Mouse (Mus musculus) stomach, postnatal 0 days (tissue): ENCODE results near the gene Socs7. TPM values are rescaled to one million over a fixed set of nuclear protein-coding genes. Genes with fewer than 3 reads are reported as not detected.
"Not testable (repeated sequence)": the region's sequence is repeated elsewhere in the genome, so short reads cannot be mapped to it uniquely, and the experiment has no call there.

Experiments
- ATAC-seq: fragments of 200-750 bp; cut with Nextera tagmentation; 2 replicates; pipeline ENCODE4 v1.8.0; 2017; ENCODE audit not compliant: low FRiP score, low TSS enrichment
- DNase-seq: peaks from one replicate; pipeline ENCODE4 v3.0.0-alpha.2; 2016; ENCODE audit warnings: low spot score
- H3K27ac ChIP-seq: fragments of 300-500 bp; sonication (generic); replicated peaks from 2 replicates; pipeline ENCODE4 v1.5.1; 2014; ENCODE audit warnings: mild to moderate bottlenecking, control low read depth
- H3K27me3 ChIP-seq: fragments of 300-500 bp; sonication (generic); 2 replicates; pipeline ENCODE4 v1.6.1; 2014; ENCODE audit warnings: low read length; ENCODE audit not compliant: control insufficient read depth, insufficient read depth
- H3K36me3 ChIP-seq: fragments of 300-500 bp; sonication (generic); 2 replicates; pipeline ENCODE4 v1.6.1; 2014; ENCODE audit warnings: low read length, mixed read lengths; ENCODE audit not compliant: control insufficient read depth, insufficient read depth
- H3K4me1 ChIP-seq: fragments of 300-500 bp; sonication (generic); replicated peaks from 2 replicates; pipeline ENCODE4 v1.6.1; 2014; ENCODE audit warnings: antibody characterized with exemption; ENCODE audit not compliant: control insufficient read depth, insufficient read depth
- H3K4me2 ChIP-seq: fragments of 300-500 bp; sonication (generic); replicated peaks from 2 replicates; pipeline ENCODE4 v1.6.1; 2014; ENCODE audit warnings: low read depth, mild to moderate bottlenecking, control low read depth, moderate library complexity
- H3K4me3 ChIP-seq: fragments of 300-500 bp; sonication (generic); 2 replicates; pipeline ENCODE4 v1.5.1; 2014; ENCODE audit warnings: low read depth, low read length, control low read depth
- H3K9ac ChIP-seq: fragments of 300-500 bp; sonication (generic); 2 replicates; pipeline ENCODE4 v1.6.1; 2014; ENCODE audit warnings: mild to moderate bottlenecking, low read length, control low read depth, mixed read lengths
- H3K9me3 ChIP-seq: fragments of 300-500 bp; sonication (generic); 2 replicates; pipeline ENCODE4 v1.6.1; 2016; ENCODE audit warnings: low read length; ENCODE audit not compliant: control insufficient read depth
- CTCF ChIP-seq: IDR thresholded peaks from 2 replicates; pipeline ENCODE4 v1.5.1; 2016; ENCODE audit warnings: antibody characterized with exemption, low read depth, mild to moderate bottlenecking, moderate library complexity
- EP300 ChIP-seq: optimal IDR thresholded peaks from 2 replicates; pipeline ENCODE3; 2016; ENCODE audit warnings: antibody characterized with exemption
- WGBS: fragments of 180-500 bp; shearing (Covaris S2); extraction: QIAGEN DNeasy Blood & Tissue Kit; methylation state at CpG from one replicate; pipeline ENCODE4 v1.1.7; 2014; 5-methylcytosine and 5-hydroxymethylcytosine counted together
- polyA plus RNA-seq: library from polyadenylated mRNA; unstranded; fragments of >200 nt; fragmentation: Nextera tagmentation; extraction: Ambion mirVana; gene quantifications from 2 replicates; pipeline ENCODE4 v1.2.1, GENCODE M21; 2015

Gene Socs7
- polyA plus RNA-seq, 1 experiment from 2014 or later = 1.3 TPM

GRCm38 (mm10) chr11:97357663-97358062, 4.7 kb upstream of the Socs7 start:
- not testable (repeated sequence) for H3K36me3 ChIP-seq, H3K4me2 ChIP-seq, H3K27me3 ChIP-seq, ATAC-seq, H3K9me3 ChIP-seq, H3K4me3 ChIP-seq, H3K27ac ChIP-seq, H3K9ac ChIP-seq, H3K4me1 ChIP-seq
- DNase-seq = peak; percentile 79
- WGBS = 7% methylated on average over 4 of the region's 6 CpGs
- TF ChIP-seq CTCF = peak; percentile 78

- no peaks in the 10 kb centered on the region for H3K4me1 ChIP-seq
- no peaks in the 10 kb centered on the region for H3K9me3 ChIP-seq
- H3K4me2 ChIP-seq = peak overlapping the region; percentile 89
- TF ChIP-seq CTCF (no peak), EP300 (no peak)
- WGBS = under 1% methylated on average over 21 of the region's 39 CpGs
- H3K27me3 ChIP-seq = no peaks in the 10 kb centered on the region
- no peaks in the 10 kb centered on the region for H3K36me3 ChIP-seq
- H3K27ac ChIP-seq = peak overlapping the region; percentile 86
- H3K9ac ChIP-seq = peak overlapping the region; percentile 96
- H3K4me3 ChIP-seq = peak overlapping the region; percentile 93
- ATAC-seq (peak; percentile 27), DNase-seq (peak; percentile 52)
Measured at GRCm38 (mm10) chr11:97362649-97362942, 245 bp downstream of the Socs7 start.

- H3K36me3 ChIP-seq = no peaks in the 10 kb centered on the region
- TF ChIP-seq EP300 = no peak
- TF ChIP-seq CTCF = no peak
- peak overlapping the region; percentile 89 for H3K4me2 ChIP-seq
- no peaks in the 10 kb centered on the region for H3K4me1 ChIP-seq
- H3K27me3 ChIP-seq = no peaks in the 10 kb centered on the region
- H3K9me3 ChIP-seq = no peaks in the 10 kb centered on the region
- peak overlapping the region; percentile 86 for H3K27ac ChIP-seq
- peak overlapping the region; percentile 96 for H3K9ac ChIP-seq
- peak overlapping the region; percentile 93 for H3K4me3 ChIP-seq
- 1% methylated on average over 45 of the region's 49 CpGs for WGBS
- peak; percentile 4; the same call in 1 of the 2 replicates for ATAC-seq
- DNase-seq = peak; percentile 58
Measured at GRCm38 (mm10) chr11:97362943-97363643, 742 bp downstream of the Socs7 start.

- DNase-seq (no peak), ATAC-seq (no peak)
- peak overlapping the region; percentile 96 for H3K9ac ChIP-seq
- H3K4me1 ChIP-seq = no peaks in the 10 kb centered on the region
- no peak overlapping the region; the same call in 1 of the 2 replicates for H3K27ac ChIP-seq
- peak overlapping the region; percentile 89 for H3K4me2 ChIP-seq
- peak overlapping the region; percentile 93 for H3K4me3 ChIP-seq
- no peaks in the 10 kb centered on the region for H3K9me3 ChIP-seq
- WGBS = under 1% methylated on average over 7 of the region's 7 CpGs
- no peaks in the 10 kb centered on the region for H3K36me3 ChIP-seq
- no peak for TF ChIP-seq CTCF
- no peak for TF ChIP-seq EP300
- no peaks in the 10 kb centered on the region for H3K27me3 ChIP-seq
Measured at GRCm38 (mm10) chr11:97363644-97363995, 1.3 kb downstream of the Socs7 start.

GRCm38 (mm10) chr11:97365556-97365955, 3.2 kb downstream of the Socs7 start:
- Histone ChIP-seq H3K4me2 (no peak overlapping the region), H3K9me3 (no peaks in the 10 kb centered on the region), H3K4me3 (no peak overlapping the region), H3K4me1 (no peaks in the 10 kb centered on the region), H3K27me3 (no peaks in the 10 kb centered on the region), H3K27ac (no peak overlapping the region), H3K36me3 (no peaks in the 10 kb centered on the region), H3K9ac (peak overlapping the region; percentile 27; the same call in 1 of the 2 replicates)
- no peak for ATAC-seq
- 46% methylated on average over 1 of the region's 1 CpGs for WGBS
- no peak for TF ChIP-seq CTCF
- no peak for TF ChIP-seq EP300
- no peak for DNase-seq

GRCm38 (mm10) chr11:97368501-97368900, 6.2 kb downstream of the Socs7 start:
- no peak overlapping the region for H3K9ac ChIP-seq
- no peak overlapping the region for H3K4me2 ChIP-seq
- H3K27ac ChIP-seq = no peak overlapping the region
- ATAC-seq (no peak), DNase-seq (no peak)
- H3K9me3 ChIP-seq = no peaks in the 10 kb centered on the region
- H3K4me3 ChIP-seq = no peak overlapping the region
- no peaks in the 10 kb centered on the region for H3K27me3 ChIP-seq
- WGBS = 61% methylated on average over 5 of the region's 5 CpGs
- H3K36me3 ChIP-seq = no peaks in the 10 kb centered on the region
- TF ChIP-seq CTCF = no peak
- no peak for TF ChIP-seq EP300
- H3K4me1 ChIP-seq = no peaks in the 10 kb centered on the region
